Mouse (Mus musculus): ENCODE results near the gene Ubash3b. TPM values are rescaled to one million over a fixed set of nuclear protein-coding genes. Genes with fewer than 3 reads are reported as not detected.

Gene Ubash3b
- total RNA-seq, 1 experiment: 2.8 TPM

GRCm38 (mm10) chr9:41069509-41069908 is 92.0 kb downstream of the Ubash3b start:
- DNase-seq (ENCODE audit: low read depth, low spot score): no peak
- in situ Hi-C loops (cut with MboI; ENCODE audit: low sequenced_read_pairs in 2 of 2, unreplicated experiment in 2 of 2): no loop called here
- H3K4me1 ChIP-seq (ENCODE audit: control insufficient read depth in 2 of 2, insufficient read depth in 2 of 2, low read length in 2 of 2, poor library complexity in 1 of 2): no peaks in the 10 kb centered on the region
- TF ChIP-seq ZC3H11A (IDR thresholded peaks at IDR 0.05; ENCODE audit: borderline replicate concordance, low read depth, low read length): no peak
- TF ChIP-seq HCFC1 (IDR thresholded peaks at IDR 0.05; ENCODE audit: borderline replicate concordance, insufficient read depth, low read length): no peak
- no peak for TF ChIP-seq CHD2 (IDR thresholded peaks at IDR 0.05; ENCODE audit: low read depth, low read length)
- no peak for TF ChIP-seq MAFK (IDR thresholded peaks at IDR 0.05; ENCODE audit: insufficient read depth, low read depth, low read length)
- no peak for TF ChIP-seq ZNF384 (IDR thresholded peaks at IDR 0.05; ENCODE audit: low read depth, low read length)
- no peaks in the 10 kb centered on the region for H3K9me3 ChIP-seq (ENCODE audit: control insufficient read depth, insufficient read depth, low read depth, low read length)
- H3K4me3 ChIP-seq (ENCODE audit: insufficient read depth in 1 of 2, low read depth in 1 of 2, low read length in 2 of 2, poor library complexity in 1 of 2, severe bottlenecking in 1 of 2): no peak overlapping the region
- no peak overlapping the region for H3K9ac ChIP-seq (ENCODE audit: insufficient read depth, low read depth, low read length, poor library complexity, severe bottlenecking)
- H3K27ac ChIP-seq (ENCODE audit: insufficient read depth, low read depth, low read length, poor library complexity, severe bottlenecking): no peak overlapping the region
- H3K36me3 ChIP-seq (ENCODE audit: control insufficient read depth, insufficient read depth, low read length, poor library complexity, severe bottlenecking): no peaks in the 10 kb centered on the region

GRCm38 (mm10) chr9:41061446-41061845 is 100.1 kb downstream of the Ubash3b start:
- no peaks in the 10 kb centered on the region for H3K36me3 ChIP-seq (ENCODE audit: control insufficient read depth, insufficient read depth, low read length, poor library complexity, severe bottlenecking)
- no peak overlapping the region for H3K9ac ChIP-seq (ENCODE audit: insufficient read depth, low read depth, low read length, poor library complexity, severe bottlenecking)
- no peak overlapping the region for H3K27ac ChIP-seq (ENCODE audit: insufficient read depth, low read depth, low read length, poor library complexity, severe bottlenecking)
- DNase-seq (ENCODE audit: low read depth, low spot score): no peak
- no peak for TF ChIP-seq MAFK (IDR thresholded peaks at IDR 0.05; ENCODE audit: insufficient read depth, low read depth, low read length)
- TF ChIP-seq CHD2 (IDR thresholded peaks at IDR 0.05; ENCODE audit: low read depth, low read length): no peak
- TF ChIP-seq HCFC1 (IDR thresholded peaks at IDR 0.05; ENCODE audit: borderline replicate concordance, insufficient read depth, low read length): no peak
- no peak for TF ChIP-seq ZNF384 (IDR thresholded peaks at IDR 0.05; ENCODE audit: low read depth, low read length)
- TF ChIP-seq ZC3H11A (IDR thresholded peaks at IDR 0.05; ENCODE audit: borderline replicate concordance, low read depth, low read length): no peak
- in situ Hi-C loops (cut with MboI; ENCODE audit: low sequenced_read_pairs in 2 of 2, unreplicated experiment in 2 of 2): no loop called here
- no peaks in the 10 kb centered on the region for H3K9me3 ChIP-seq (ENCODE audit: control insufficient read depth, insufficient read depth, low read depth, low read length)
- H3K4me1 ChIP-seq (ENCODE audit: control insufficient read depth in 2 of 2, insufficient read depth in 2 of 2, low read length in 2 of 2, poor library complexity in 1 of 2): no peaks in the 10 kb centered on the region
- H3K4me3 ChIP-seq (ENCODE audit: insufficient read depth in 1 of 2, low read depth in 1 of 2, low read length in 2 of 2, poor library complexity in 1 of 2, severe bottlenecking in 1 of 2): no peak overlapping the region

GRCm38 (mm10) chr9:41060617-41061016 is 100.9 kb downstream of the Ubash3b start:
- Histone ChIP-seq H3K9me3 (ENCODE audit: control insufficient read depth, insufficient read depth, low read depth, low read length) (no peaks in the 10 kb centered on the region), H3K9ac (ENCODE audit: insufficient read depth, low read depth, low read length, poor library complexity, severe bottlenecking) (no peak overlapping the region), H3K4me3 (ENCODE audit: insufficient read depth in 1 of 2, low read depth in 1 of 2, low read length in 2 of 2, poor library complexity in 1 of 2, severe bottlenecking in 1 of 2) (no peak overlapping the region), H3K27ac (ENCODE audit: insufficient read depth, low read depth, low read length, poor library complexity, severe bottlenecking) (no peak overlapping the region), H3K4me1 (ENCODE audit: control insufficient read depth in 2 of 2, insufficient read depth in 2 of 2, low read length in 2 of 2, poor library complexity in 1 of 2) (no peaks in the 10 kb centered on the region), H3K36me3 (ENCODE audit: control insufficient read depth, insufficient read depth, low read length, poor library complexity, severe bottlenecking) (no peaks in the 10 kb centered on the region)
- no peak for TF ChIP-seq ZC3H11A (IDR thresholded peaks at IDR 0.05; ENCODE audit: borderline replicate concordance, low read depth, low read length)
- TF ChIP-seq HCFC1 (IDR thresholded peaks at IDR 0.05; ENCODE audit: borderline replicate concordance, insufficient read depth, low read length): no peak
- TF ChIP-seq CHD2 (IDR thresholded peaks at IDR 0.05; ENCODE audit: low read depth, low read length): no peak
- in situ Hi-C loops (cut with MboI; ENCODE audit: low sequenced_read_pairs in 2 of 2, unreplicated experiment in 2 of 2): no loop called here
- DNase-seq (ENCODE audit: low read depth, low spot score): no peak

- in situ Hi-C loops (cut with MboI; ENCODE audit: low sequenced_read_pairs in 2 of 2, unreplicated experiment in 2 of 2): loop anchor here in 1 of 2 experiments (10.0 kb wide), 1 partner anchor 126 kb away; no protein-coding TSS in a partner anchor
Observed at GRCm38 (mm10) chr9:41058765-41059535, 102.5 kb downstream of the Ubash3b start.

More at GRCm38 (mm10) chr9:41058765-41059535, 102.5 kb downstream of the Ubash3b start:
- TF ChIP-seq MAFK (IDR thresholded peaks at IDR 0.05; ENCODE audit: insufficient read depth, low read depth, low read length): no peak
- TF ChIP-seq HCFC1 (IDR thresholded peaks at IDR 0.05; ENCODE audit: borderline replicate concordance, insufficient read depth, low read length): no peak
- no peak for TF ChIP-seq CHD2 (IDR thresholded peaks at IDR 0.05; ENCODE audit: low read depth, low read length)
- TF ChIP-seq ZNF384 (IDR thresholded peaks at IDR 0.05; ENCODE audit: low read depth, low read length): no peak
- TF ChIP-seq ZC3H11A (IDR thresholded peaks at IDR 0.05; ENCODE audit: borderline replicate concordance, low read depth, low read length): no peak
- Histone ChIP-seq H3K9ac (ENCODE audit: insufficient read depth, low read depth, low read length, poor library complexity, severe bottlenecking) (no peak overlapping the region), H3K27ac (ENCODE audit: insufficient read depth, low read depth, low read length, poor library complexity, severe bottlenecking) (no peak overlapping the region), H3K4me3 (ENCODE audit: insufficient read depth in 1 of 2, low read depth in 1 of 2, low read length in 2 of 2, poor library complexity in 1 of 2, severe bottlenecking in 1 of 2) (no peak overlapping the region), H3K4me1 (ENCODE audit: control insufficient read depth in 2 of 2, insufficient read depth in 2 of 2, low read length in 2 of 2, poor library complexity in 1 of 2) (no peaks in the 10 kb centered on the region), H3K9me3 (ENCODE audit: control insufficient read depth, insufficient read depth, low read depth, low read length) (no peaks in the 10 kb centered on the region), H3K36me3 (ENCODE audit: control insufficient read depth, insufficient read depth, low read length, poor library complexity, severe bottlenecking) (no peaks in the 10 kb centered on the region)
- no peak for DNase-seq (ENCODE audit: low read depth, low spot score)
